Mouse (Mus musculus) left cerebral cortex, adult 11 months (tissue): ENCODE results near the gene Olfr1391.
A peak's percentile ranks its signal among the peaks of the same experiment; 100 is the strongest.
"Not testable (repeated sequence)": the region's sequence is repeated elsewhere in the genome, so short reads cannot be mapped to it uniquely, and the experiment has no call there.

Experiments used
- DNase-seq: peaks from one replicate; pipeline ENCODE4 v3.0.0; 2022; ENCODE audit warnings: low spot score

Olfr1391 gene

GRCm38 (mm10) chr11:49322442-49322841 lies at the start of gene Olfr1391:
Gene Olfr1391 (plus strand): TSS chr11:49322742.
- DNase-seq, result no peak

GRCm38 (mm10) chr11:49273834-49274519 lies 48.6 kb upstream of the Olfr1391 start:
- no peak for DNase-seq

- DNase-seq, result no peak
Observed at GRCm38 (mm10) chr11:49278222-49278621, 44.3 kb upstream of the Olfr1391 start, which contains the start of gene Olfr1393. Gene Olfr1393 (plus strand): TSS chr11:49278304.

DNA sequence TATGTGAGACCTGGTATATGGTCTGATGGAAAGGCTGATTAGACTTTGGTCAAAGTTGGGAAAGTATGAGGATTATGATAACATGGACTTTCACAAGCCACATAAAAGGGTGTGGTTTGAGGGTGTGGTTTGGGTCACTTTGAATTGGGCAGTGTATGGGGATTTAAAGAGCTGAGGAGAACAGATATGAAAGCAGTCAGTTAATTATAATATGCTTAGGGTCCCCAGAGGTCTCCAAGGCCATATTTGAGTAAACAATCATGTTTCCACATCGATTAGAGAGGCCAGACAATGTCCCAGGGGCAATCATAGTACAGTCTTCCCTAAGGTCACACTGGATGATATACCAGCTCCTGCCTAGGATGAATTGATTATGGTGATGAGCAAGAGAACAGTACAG lies 37.6 kb upstream of the Olfr1391 start, which contains the start of gene Olfr1392:
Gene Olfr1392, plus strand, starts transcription at position 301 of the 400 bp plus-strand sequence.
- not testable (repeated sequence) for DNase-seq

DNA sequence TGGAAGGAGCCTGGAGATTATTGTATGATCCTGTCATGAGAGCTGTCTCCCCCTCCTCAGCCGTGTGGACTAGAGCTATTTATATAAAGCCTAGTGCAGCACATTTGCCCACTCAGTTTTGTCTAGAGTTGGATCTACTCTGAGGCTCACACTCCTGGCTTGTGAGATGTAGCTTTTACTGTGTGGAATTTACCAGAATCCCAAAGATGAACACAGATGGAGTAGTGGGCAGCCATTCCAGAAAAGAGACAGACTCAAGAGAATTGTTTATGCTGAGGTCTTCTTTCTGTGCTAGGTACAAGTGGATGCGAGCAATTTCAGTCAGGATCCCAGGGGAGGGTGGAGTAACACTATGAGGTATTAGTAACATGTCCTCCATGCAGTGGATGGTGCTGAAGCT lies 35.3 kb upstream of the Olfr1391 start:
- peak; percentile 14 for DNase-seq

DNA sequence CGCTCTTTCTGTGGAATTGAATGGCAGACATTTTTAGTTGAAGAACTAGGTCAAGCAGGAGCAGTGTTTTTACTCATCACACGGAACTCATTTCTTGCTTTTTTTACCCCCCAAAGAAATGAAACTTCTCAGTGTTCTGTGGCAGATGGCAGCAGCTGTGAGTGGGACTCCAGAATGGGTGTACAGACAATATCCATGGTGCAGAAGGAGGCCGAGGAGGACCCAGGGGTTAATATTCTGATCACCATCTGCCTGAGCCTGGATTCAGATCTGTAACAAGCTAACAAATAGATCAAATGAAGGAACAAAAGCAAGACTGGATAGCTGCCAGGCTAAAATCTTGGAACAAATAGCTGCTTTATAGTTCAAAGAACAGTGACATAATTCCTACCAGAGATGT lies 29.8 kb upstream of the Olfr1391 start:
- DNase-seq, result no peak

DNA sequence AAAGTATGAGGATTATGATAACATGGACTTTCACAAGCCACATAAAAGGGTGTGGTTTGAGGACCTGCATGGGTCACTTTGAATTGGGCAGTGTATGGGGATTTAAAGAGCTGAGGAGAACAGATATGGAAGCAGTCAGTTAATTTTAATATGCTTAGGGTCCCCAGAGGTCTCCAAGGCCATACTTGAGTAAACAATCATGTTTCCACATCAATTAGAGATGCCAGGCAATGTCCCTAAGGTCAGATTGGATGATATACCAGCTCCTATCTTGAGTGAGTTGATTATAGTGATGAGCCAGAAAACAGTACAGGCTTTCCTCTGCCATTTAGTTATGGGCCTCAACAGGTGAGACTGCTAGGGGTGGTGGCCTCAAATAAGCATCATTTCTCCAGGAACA lies 18.1 kb upstream of the Olfr1391 start, which contains the start of gene Olfr10:
Gene Olfr10, plus strand, starts transcription at position 301 of the 400 bp plus-strand sequence.
- no peak for DNase-seq

DNA sequence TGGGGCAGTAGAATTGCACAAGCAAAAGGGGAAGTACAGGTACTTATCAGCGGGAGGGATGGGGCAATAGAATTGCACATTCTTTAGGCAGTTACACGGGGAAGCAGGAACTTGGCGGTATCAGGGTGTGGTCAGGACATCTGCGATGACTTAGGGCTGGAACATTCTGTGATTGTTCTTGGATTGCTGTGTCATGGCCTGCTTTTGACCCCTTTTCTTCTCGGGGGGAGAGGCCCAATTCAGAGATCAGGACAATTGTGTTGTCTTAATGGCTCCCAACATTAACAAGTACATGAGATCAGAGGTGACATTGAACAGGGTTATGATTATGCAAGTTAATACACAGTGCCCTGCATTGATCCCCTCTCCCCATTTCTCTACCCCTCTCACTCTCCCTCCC lies 14.0 kb upstream of the Olfr1391 start:
- DNase-seq, result not testable (repeated sequence)

GRCm38 (mm10) chr11:49326726-49327125 lies 4.2 kb downstream of the Olfr1391 start:
- no peak for DNase-seq

DNA sequence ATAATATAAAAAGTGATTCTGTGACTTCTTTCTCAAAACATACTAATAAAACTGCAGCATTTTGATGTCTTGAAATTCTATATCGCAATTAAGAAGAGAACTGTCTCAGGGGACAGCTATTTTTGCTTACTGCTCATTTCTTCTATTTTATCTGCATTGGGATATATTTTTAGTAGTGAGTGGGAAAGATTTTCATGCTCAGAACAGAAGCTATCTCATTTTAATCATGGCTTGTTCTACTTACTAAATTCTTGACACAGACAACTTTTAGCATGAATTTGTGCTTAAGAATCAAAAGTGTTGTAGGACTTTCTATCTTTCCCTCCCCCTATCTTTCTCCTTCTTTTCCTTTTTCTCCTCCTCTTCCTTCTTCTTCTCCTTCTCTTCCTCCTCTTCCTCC lies 7.1 kb downstream of the Olfr1391 start:
- no peak for DNase-seq

GRCm38 (mm10) chr11:49334888-49335287 lies 12.3 kb downstream of the Olfr1391 start, which contains the start of gene Olfr1390:
Gene Olfr1390 (plus strand): TSS chr11:49335188.
- DNase-seq, result no peak

GRCm38 (mm10) chr11:49337150-49337832 lies 14.7 kb downstream of the Olfr1391 start:
- DNase-seq, result no peak
